Mouse (Mus musculus) hindbrain, embryonic 12.5 days (tissue): ENCODE results near the gene Akt3. TPM values are rescaled to one million over a fixed set of nuclear protein-coding genes. Genes with fewer than 3 reads are reported as not detected.

Experiments
- ATAC-seq: fragments of 200-750 bp; cut with Nextera tagmentation; 2 replicates; pipeline ENCODE4 v1.8.0; 2017; ENCODE audit warnings: moderate TSS enrichment; ENCODE audit not compliant: low FRiP score
- H3K27ac ChIP-seq: fragments of 300-500 bp; sonication (generic); 2 replicates; pipeline ENCODE4 v1.5.1; 2016; ENCODE audit warnings: mild to moderate bottlenecking
- H3K27me3 ChIP-seq: fragments of 300-500 bp; sonication (generic); 2 replicates; pipeline ENCODE4 v1.6.1; 2016; ENCODE audit warnings: mild to moderate bottlenecking
- H3K36me3 ChIP-seq: fragments of 300-500 bp; sonication (generic); 2 replicates; pipeline ENCODE4 v1.6.1; 2016; ENCODE audit warnings: mild to moderate bottlenecking
- H3K4me1 ChIP-seq: fragments of 300-500 bp; sonication (generic); 2 replicates; pipeline ENCODE4 v1.6.1; 2016
- H3K4me2 ChIP-seq: fragments of 300-500 bp; sonication (generic); replicated peaks from 2 replicates; pipeline ENCODE4 v1.6.1; 2016; ENCODE audit warnings: mild to moderate bottlenecking
- H3K4me3 ChIP-seq: fragments of 300-500 bp; sonication (generic); 2 replicates; pipeline ENCODE4 v1.5.1; 2016; ENCODE audit warnings: mild to moderate bottlenecking
- H3K9ac ChIP-seq: fragments of 300-500 bp; sonication (generic); 2 replicates; pipeline ENCODE4 v1.6.1; 2016; ENCODE audit warnings: mild to moderate bottlenecking, moderate library complexity
- H3K9me3 ChIP-seq: fragments of 300-500 bp; sonication (generic); replicated peaks from 2 replicates; pipeline ENCODE4 v1.6.1; 2016; ENCODE audit warnings: mild to moderate bottlenecking
- WGBS: fragments of 180-500 bp; shearing (Covaris S2); methylation state at CpG from one replicate; pipeline ENCODE4 v1.1.7; 2016; 5-methylcytosine and 5-hydroxymethylcytosine counted together
- polyA plus RNA-seq: library from polyadenylated mRNA; unstranded; fragments of >200 nt; fragmentation: Nextera tagmentation; extraction: Ambion mirVana; gene quantifications from 2 replicates; pipeline ENCODE4 v1.2.1, GENCODE M21; 2016

Gene Akt3
- polyA plus RNA-seq, 1 experiment from 2014 or later, result 28.8 TPM

DNA sequence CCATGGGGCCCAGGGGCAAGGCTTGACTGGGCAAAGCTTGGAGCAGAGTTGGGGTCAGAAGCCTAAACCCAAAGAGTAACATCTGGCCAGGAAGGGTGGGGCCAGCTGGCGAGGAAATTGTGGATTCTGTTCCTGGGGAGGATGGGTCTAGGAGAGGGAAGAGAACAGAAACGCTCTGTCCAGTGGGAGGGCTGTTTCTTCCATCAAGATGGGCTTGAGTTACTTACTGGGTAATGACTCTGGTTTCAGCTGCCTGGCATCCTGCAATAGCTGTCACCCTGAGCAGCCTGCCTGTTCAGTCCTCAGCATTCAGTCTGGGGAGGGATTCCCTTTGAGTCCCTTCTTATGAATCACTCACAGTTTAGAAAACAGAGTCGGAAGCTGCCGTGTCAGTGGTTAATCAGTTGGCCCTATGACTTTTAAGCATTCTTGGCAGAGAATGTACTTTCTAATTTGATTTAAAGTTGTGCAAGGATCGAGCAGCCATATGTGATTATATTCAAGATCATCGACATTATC is 243.0 kb downstream of the Akt3 start:
- H3K9ac ChIP-seq, result no peak overlapping the region
- no peak overlapping the region for H3K4me3 ChIP-seq
- H3K9me3 ChIP-seq, result no peaks in the 10 kb centered on the region
- H3K27me3 ChIP-seq, result no peaks in the 10 kb centered on the region
- WGBS, result 63% methylated on average over 6 of the region's 6 CpGs
- H3K4me1 ChIP-seq, result peaks cover 43% of the 10 kb centered on the region
- H3K4me2 ChIP-seq, result no peak overlapping the region
- no peak for ATAC-seq
- H3K36me3 ChIP-seq, result no peaks in the 10 kb centered on the region; the same call in 1 of the 2 replicates
- peak overlapping the region; percentile 64; the same call in 1 of the 2 replicates for H3K27ac ChIP-seq

GRCm38 (mm10) chr1:177014346-177014745 is 243.7 kb downstream of the Akt3 start:
- no peak for ATAC-seq
- Histone ChIP-seq H3K36me3 (no peaks in the 10 kb centered on the region; the same call in 1 of the 2 replicates), H3K9ac (no peak overlapping the region), H3K27me3 (no peaks in the 10 kb centered on the region), H3K9me3 (no peaks in the 10 kb centered on the region), H3K27ac (peak overlapping the region; percentile 64; the same call in 1 of the 2 replicates), H3K4me1 (peaks cover 48% of the 10 kb centered on the region), H3K4me3 (no peak overlapping the region), H3K4me2 (no peak overlapping the region)
- WGBS, result 75% methylated on average over 2 of the region's 2 CpGs

DNA sequence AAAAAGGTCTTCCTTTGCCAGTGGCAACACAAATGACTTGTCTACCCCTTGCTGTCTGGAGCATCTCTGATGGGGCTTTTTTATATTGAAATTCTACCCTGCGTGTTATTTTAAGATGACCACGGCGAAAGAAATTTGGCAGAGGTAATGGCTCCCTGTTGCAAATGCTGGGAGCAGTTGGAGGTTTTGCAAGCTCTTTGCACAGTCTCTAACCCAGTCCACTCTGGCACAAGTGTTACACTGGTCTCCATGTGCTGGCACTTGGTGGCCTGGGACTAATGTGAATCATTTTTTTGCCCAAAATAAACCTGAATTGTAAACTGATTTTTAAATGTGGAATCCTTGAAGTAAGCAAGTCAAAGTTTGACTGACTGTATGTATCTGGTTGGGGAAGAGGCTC is 244.2 kb downstream of the Akt3 start:
- no peaks in the 10 kb centered on the region; the same call in 1 of the 2 replicates for H3K36me3 ChIP-seq
- H3K9ac ChIP-seq, result no peak overlapping the region
- no peak overlapping the region for H3K4me2 ChIP-seq
- H3K9me3 ChIP-seq, result no peaks in the 10 kb centered on the region
- 82% methylated on average over 3 of the region's 3 CpGs for WGBS
- H3K27me3 ChIP-seq, result no peaks in the 10 kb centered on the region
- no peak overlapping the region for H3K27ac ChIP-seq
- no peak for ATAC-seq
- H3K4me1 ChIP-seq, result peaks cover 45% of the 10 kb centered on the region
- H3K4me3 ChIP-seq, result no peak overlapping the region

DNA sequence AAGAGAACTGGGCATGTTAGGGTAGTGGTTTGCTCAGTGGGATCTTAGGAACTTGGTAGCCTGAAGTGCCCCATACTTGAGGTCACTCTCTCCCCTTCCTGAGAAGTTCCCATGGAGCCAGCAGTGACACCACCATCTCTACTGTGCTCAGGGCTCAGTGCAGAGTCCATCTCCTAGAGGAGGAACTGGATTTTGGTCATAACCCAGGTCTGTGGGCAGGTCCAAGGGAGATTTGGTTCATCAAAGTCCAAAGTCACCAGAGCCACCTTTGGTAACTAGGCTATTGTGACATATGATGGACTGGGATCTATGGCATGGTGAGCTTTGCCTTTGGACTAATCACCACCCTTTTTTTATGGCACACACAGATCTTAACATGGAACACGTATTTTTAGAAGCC is 244.7 kb downstream of the Akt3 start:
- Histone ChIP-seq H3K4me2 (no peak overlapping the region), H3K9me3 (no peaks in the 10 kb centered on the region), H3K36me3 (no peaks in the 10 kb centered on the region; the same call in 1 of the 2 replicates), H3K27ac (no peak overlapping the region), H3K27me3 (no peaks in the 10 kb centered on the region), H3K9ac (no peak overlapping the region), H3K4me3 (no peak overlapping the region), H3K4me1 (peaks cover 45% of the 10 kb centered on the region)
- 91% methylated on average over 1 of the region's 1 CpGs for WGBS
- ATAC-seq, result no peak

- Histone ChIP-seq H3K4me2 (no peak overlapping the region), H3K36me3 (no peaks in the 10 kb centered on the region; the same call in 1 of the 2 replicates), H3K27ac (no peak overlapping the region), H3K9me3 (no peaks in the 10 kb centered on the region), H3K27me3 (no peaks in the 10 kb centered on the region), H3K4me3 (no peak overlapping the region), H3K9ac (no peak overlapping the region), H3K4me1 (peaks cover 45% of the 10 kb centered on the region)
- ATAC-seq, result no peak
- WGBS, result 33% methylated on average over 3 of the region's 3 CpGs
These were observed 245.2 kb downstream of the Akt3 start for GRCm38 (mm10) chr1:177012774-177013173.

DNA sequence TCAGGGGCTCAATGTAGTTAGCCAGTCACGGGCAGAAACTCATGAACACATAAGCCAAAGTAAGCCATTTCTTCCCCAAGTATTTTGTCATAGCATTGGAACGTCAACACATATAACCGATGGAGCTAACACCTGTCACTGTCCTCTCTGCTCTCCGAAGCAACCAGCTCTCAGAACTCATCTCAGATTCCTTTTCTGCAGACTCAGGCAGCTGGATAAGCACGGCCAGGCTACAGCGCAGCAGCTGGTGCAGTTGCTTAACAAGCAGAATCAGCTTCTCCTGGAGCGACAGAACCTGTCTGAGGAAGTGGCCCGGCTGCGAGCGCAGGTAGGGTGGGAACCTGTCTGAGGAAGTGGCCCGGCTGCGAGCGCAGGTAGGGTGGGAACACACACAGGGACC is 246.3 kb downstream of the Akt3 start:
- peak overlapping the region; percentile 57; the same call in 1 of the 2 replicates for H3K27ac ChIP-seq
- H3K4me1 ChIP-seq, result peaks cover 44% of the 10 kb centered on the region
- no peak overlapping the region for H3K4me3 ChIP-seq
- 83% methylated on average over 13 of the region's 13 CpGs for WGBS
- no peak overlapping the region for H3K9ac ChIP-seq
- ATAC-seq, result no peak
- no peaks in the 10 kb centered on the region for H3K27me3 ChIP-seq
- H3K36me3 ChIP-seq, result no peaks in the 10 kb centered on the region; the same call in 1 of the 2 replicates
- H3K9me3 ChIP-seq, result no peaks in the 10 kb centered on the region
- no peak overlapping the region for H3K4me2 ChIP-seq

DNA sequence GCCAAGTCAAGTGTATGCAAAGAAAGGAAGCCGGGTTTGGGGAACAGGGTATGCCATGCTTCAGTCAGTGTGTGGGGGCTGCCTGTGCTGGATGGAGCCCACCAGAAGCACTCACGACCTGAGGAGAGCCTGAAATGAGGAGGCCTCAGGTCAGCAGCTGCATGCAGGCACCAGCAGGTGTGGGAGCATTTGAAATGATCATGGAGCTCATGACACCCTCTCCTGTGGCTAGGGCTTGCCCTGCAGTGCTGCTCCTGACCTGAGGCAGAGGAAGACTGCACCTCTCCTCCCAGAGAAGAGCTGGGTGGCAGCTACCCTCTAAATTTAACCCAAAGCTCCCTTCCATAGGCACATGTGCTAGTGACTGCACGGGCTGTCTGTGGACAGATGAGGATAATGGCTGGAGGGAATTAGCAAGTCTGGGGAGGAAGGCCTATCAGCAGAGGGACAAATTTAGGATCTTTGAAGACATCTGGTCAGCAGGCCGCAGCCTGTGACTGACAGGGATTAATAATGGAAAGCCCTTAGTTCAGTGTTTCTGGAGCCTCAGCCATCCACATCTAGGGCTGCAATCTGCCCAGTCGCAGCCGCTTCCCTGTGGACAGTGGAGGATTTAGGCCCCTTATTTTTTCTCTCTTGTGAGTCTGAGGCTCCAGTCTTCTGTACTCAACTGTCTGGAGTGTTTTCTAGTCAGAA is 247.2 kb downstream of the Akt3 start:
- Histone ChIP-seq H3K27ac (peak overlapping the region; percentile 57), H3K27me3 (no peaks in the 10 kb centered on the region), H3K4me1 (peaks cover 37% of the 10 kb centered on the region), H3K9me3 (no peaks in the 10 kb centered on the region), H3K4me3 (no peak overlapping the region), H3K36me3 (no peaks in the 10 kb centered on the region; the same call in 1 of the 2 replicates), H3K9ac (0 out of 2 replicates have a peak overlapping the region, but pooled peaks have one; percentile 1), H3K4me2 (no peak overlapping the region)
- ATAC-seq, result peak; percentile 26; the same call in 1 of the 2 replicates
- 39% methylated on average over 6 of the region's 6 CpGs for WGBS

DNA sequence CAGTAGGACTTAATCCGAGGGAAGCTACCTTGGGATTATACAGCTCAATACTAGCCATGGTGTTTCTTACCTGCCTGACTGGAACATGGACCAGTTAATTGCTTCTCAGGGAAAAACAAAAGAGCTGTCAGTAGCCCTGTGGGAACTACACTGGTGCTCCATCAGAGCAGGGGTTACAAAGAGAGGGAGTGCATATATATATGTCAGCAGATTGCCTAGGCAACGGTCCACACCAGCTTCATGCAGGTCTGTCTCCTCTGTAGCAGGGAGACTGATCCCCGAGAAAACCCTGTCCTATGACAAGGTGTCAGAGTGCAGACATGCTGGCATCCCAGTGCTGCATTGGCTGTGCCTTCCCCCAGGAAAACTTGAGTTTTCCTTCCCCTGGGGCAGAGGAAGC is 248.0 kb downstream of the Akt3 start:
- Histone ChIP-seq H3K27me3 (no peaks in the 10 kb centered on the region), H3K27ac (peak overlapping the region; percentile 57), H3K9ac (no peak overlapping the region), H3K4me2 (no peak overlapping the region), H3K4me3 (no peak overlapping the region), H3K9me3 (no peaks in the 10 kb centered on the region), H3K36me3 (no peaks in the 10 kb centered on the region; the same call in 1 of the 2 replicates), H3K4me1 (peaks cover 33% of the 10 kb centered on the region)
- 26% methylated on average over 3 of the region's 3 CpGs for WGBS
- peak; percentile 72 for ATAC-seq

DNA sequence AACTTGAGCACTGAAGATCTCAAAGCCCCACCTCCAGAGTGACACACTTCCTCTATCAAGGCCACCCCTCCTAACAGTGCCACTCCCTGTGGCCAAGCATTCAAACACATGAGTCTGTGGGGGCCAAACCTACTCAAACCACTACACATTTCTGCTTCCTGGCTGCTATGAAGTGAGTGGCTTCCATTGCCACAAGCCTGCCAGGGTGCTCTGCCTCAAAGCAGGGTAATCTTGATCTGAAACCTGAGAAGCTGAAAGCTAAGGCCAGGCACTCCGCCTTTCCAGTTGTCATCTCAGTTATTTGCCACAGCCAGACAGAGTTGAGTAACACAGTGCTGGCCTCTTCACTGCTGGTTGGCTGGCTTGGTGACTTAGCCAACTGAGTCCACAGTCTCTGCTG is 249.2 kb downstream of the Akt3 start:
- no peak overlapping the region for H3K9ac ChIP-seq
- 59% methylated on average over 1 of the region's 1 CpGs for WGBS
- H3K4me2 ChIP-seq, result no peak overlapping the region
- H3K27ac ChIP-seq, result no peak overlapping the region
- peaks cover 39% of the 10 kb centered on the region for H3K4me1 ChIP-seq
- ATAC-seq, result no peak
- no peaks in the 10 kb centered on the region for H3K36me3 ChIP-seq
- H3K4me3 ChIP-seq, result no peak overlapping the region
- H3K27me3 ChIP-seq, result no peaks in the 10 kb centered on the region
- H3K9me3 ChIP-seq, result no peaks in the 10 kb centered on the region

DNA sequence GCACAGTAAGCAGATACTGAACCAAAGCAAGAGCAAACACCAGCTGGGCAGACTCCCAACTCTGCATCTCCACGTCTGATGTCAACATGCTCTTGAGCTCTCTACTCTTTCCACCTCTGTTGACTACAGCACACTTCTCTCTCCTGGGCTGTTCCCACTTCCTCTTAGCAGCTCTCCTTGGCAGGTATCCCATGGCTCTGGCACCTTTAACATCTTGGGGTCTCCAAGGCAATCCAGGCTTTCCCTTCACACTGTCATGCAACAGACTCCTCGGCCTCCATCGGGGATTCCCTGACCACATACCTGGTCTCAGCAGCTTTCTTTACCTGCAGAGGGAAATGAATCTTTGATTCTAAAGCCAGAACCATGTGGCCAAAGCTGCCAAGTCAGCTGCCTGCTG is 250.6 kb downstream of the Akt3 start:
- no peak overlapping the region for H3K4me2 ChIP-seq
- no peak overlapping the region for H3K9ac ChIP-seq
- no peaks in the 10 kb centered on the region for H3K9me3 ChIP-seq
- no peaks in the 10 kb centered on the region for H3K36me3 ChIP-seq
- ATAC-seq, result no peak
- H3K27ac ChIP-seq, result no peak overlapping the region
- peaks cover 47% of the 10 kb centered on the region for H3K4me1 ChIP-seq
- WGBS, result 83% methylated on average over 3 of the region's 3 CpGs
- no peak overlapping the region for H3K4me3 ChIP-seq
- no peaks in the 10 kb centered on the region for H3K27me3 ChIP-seq

DNA sequence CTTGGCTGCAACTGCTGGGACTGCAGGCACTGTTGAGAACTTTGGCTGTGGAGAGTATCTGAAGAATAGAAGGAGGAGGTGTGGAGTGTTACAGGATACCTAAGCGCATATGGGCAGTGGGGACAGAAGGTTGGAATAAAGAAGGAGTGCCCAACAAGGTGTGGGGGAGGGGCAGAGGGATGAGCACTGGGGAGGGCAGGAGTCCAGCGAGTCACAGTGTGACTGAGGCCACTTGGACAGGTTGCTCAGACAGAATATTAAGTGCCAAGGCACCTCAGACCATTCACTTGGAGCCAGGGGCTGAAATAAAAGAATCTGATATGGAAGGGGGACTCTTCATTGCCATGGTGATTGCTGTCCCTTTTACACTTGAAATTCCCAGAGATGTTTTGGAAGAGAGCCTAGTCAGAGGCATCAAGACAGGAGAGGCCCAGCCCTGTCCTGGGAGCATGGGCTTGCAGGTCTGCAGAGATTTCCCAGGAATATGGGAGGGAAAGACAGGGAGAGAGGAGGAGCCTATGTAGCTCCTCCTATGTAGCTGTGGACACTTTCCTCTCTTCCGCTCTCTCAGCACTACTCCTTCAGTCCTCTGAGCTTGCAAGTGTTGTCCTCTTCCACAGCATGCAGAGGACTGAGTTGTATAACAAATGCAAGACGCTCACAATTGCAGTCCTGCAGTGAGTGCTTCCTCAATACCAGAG is 253.8 kb downstream of the Akt3 start:
- 68% methylated on average over 4 of the region's 4 CpGs for WGBS
- Histone ChIP-seq H3K9ac (no peak overlapping the region), H3K27ac (no peak overlapping the region; the same call in 1 of the 2 replicates), H3K4me2 (no peak overlapping the region), H3K4me1 (peaks cover 29% of the 10 kb centered on the region), H3K4me3 (no peak overlapping the region), H3K9me3 (no peaks in the 10 kb centered on the region), H3K27me3 (no peaks in the 10 kb centered on the region), H3K36me3 (no peaks in the 10 kb centered on the region)
- ATAC-seq, result peak; percentile 29; the same call in 1 of the 2 replicates

DNA sequence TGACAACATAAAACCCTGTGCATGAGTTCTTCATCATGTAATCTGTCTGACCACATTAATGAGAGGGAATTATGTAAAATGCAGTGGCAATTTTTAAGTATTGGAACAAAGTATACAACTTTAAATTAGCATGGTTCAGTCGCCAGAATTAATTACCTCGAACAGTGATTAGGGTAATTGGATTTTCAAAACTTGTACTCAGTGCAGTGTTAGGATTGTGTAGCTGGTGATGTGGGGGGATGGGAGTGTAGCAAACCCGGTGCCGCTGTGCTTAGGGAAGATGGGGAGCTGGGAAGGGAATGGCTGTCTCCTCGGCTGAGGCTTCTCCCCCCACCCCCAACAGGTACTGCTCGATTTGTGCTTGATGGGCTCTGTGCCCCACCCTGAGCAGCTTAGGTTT is 255.1 kb downstream of the Akt3 start:
- 59% methylated on average over 6 of the region's 6 CpGs for WGBS

More for the DNA sequence above, 255.1 kb downstream of the Akt3 start:
- Histone ChIP-seq H3K27me3 (no peaks in the 10 kb centered on the region), H3K4me2 (no peak overlapping the region), H3K36me3 (no peaks in the 10 kb centered on the region), H3K9ac (no peak overlapping the region), H3K27ac (no peak overlapping the region), H3K9me3 (no peaks in the 10 kb centered on the region), H3K4me1 (peaks cover 39% of the 10 kb centered on the region), H3K4me3 (no peak overlapping the region)
- ATAC-seq, result 0 out of 2 replicates have a peak, but pooled peaks have one; percentile 14
